Mouse (Mus musculus) hindbrain, embryonic 12.5 days (tissue): ENCODE results near the gene F2rl3. TPM values are rescaled to one million over a fixed set of nuclear protein-coding genes. Genes with fewer than 3 reads are reported as not detected.
A peak's percentile ranks its signal among the peaks of the same experiment; 100 is the strongest.

Experiments used
- ATAC-seq: fragments of 200-750 bp; cut with Nextera tagmentation; 2 replicates; pipeline ENCODE4 v1.8.0; 2017; ENCODE audit warnings: moderate TSS enrichment; ENCODE audit not compliant: low FRiP score
- H3K27ac ChIP-seq: fragments of 300-500 bp; sonication (generic); 2 replicates; pipeline ENCODE4 v1.5.1; 2016; ENCODE audit warnings: mild to moderate bottlenecking
- H3K27me3 ChIP-seq: fragments of 300-500 bp; sonication (generic); 2 replicates; pipeline ENCODE4 v1.6.1; 2016; ENCODE audit warnings: mild to moderate bottlenecking
- H3K36me3 ChIP-seq: fragments of 300-500 bp; sonication (generic); 2 replicates; pipeline ENCODE4 v1.6.1; 2016; ENCODE audit warnings: mild to moderate bottlenecking
- H3K4me1 ChIP-seq: fragments of 300-500 bp; sonication (generic); 2 replicates; pipeline ENCODE4 v1.6.1; 2016
- H3K4me2 ChIP-seq: fragments of 300-500 bp; sonication (generic); replicated peaks from 2 replicates; pipeline ENCODE4 v1.6.1; 2016; ENCODE audit warnings: mild to moderate bottlenecking
- H3K4me3 ChIP-seq: fragments of 300-500 bp; sonication (generic); 2 replicates; pipeline ENCODE4 v1.5.1; 2016; ENCODE audit warnings: mild to moderate bottlenecking
- H3K9ac ChIP-seq: fragments of 300-500 bp; sonication (generic); 2 replicates; pipeline ENCODE4 v1.6.1; 2016; ENCODE audit warnings: mild to moderate bottlenecking, moderate library complexity
- H3K9me3 ChIP-seq: fragments of 300-500 bp; sonication (generic); replicated peaks from 2 replicates; pipeline ENCODE4 v1.6.1; 2016; ENCODE audit warnings: mild to moderate bottlenecking
- WGBS: fragments of 180-500 bp; shearing (Covaris S2); methylation state at CpG from one replicate; pipeline ENCODE4 v1.1.7; 2016; 5-methylcytosine and 5-hydroxymethylcytosine counted together
- polyA plus RNA-seq: library from polyadenylated mRNA; unstranded; fragments of >200 nt; fragmentation: Nextera tagmentation; extraction: Ambion mirVana; gene quantifications from 2 replicates; pipeline ENCODE4 v1.2.1, GENCODE M21; 2016

The F2rl3 gene
- polyA plus RNA-seq: 0.77 and 1.3 TPM in 2 replicates

GRCm38 (mm10) chr8:72761322-72762051 lies at the start of gene F2rl3:
TSS of gene F2rl3 (plus strand) at chr8:72761880.
- no peak within 1 kb of the TSS for H3K27ac ChIP-seq
- ATAC-seq: no peak
- no peak within 1 kb of the TSS for H3K4me2 ChIP-seq
- H3K27me3 ChIP-seq: no peaks in the 10 kb centered on the region
- no peak within 1 kb of the TSS for H3K9ac ChIP-seq
- H3K36me3 ChIP-seq: peaks cover 28% of the 10 kb centered on the region
- H3K4me3 ChIP-seq: no peak within 1 kb of the TSS
- no peaks in the 10 kb centered on the region for H3K9me3 ChIP-seq
- WGBS: 85% methylated on average over 7 of the region's 7 CpGs
- H3K4me1 ChIP-seq: no peaks in the 10 kb centered on the region

DNA sequence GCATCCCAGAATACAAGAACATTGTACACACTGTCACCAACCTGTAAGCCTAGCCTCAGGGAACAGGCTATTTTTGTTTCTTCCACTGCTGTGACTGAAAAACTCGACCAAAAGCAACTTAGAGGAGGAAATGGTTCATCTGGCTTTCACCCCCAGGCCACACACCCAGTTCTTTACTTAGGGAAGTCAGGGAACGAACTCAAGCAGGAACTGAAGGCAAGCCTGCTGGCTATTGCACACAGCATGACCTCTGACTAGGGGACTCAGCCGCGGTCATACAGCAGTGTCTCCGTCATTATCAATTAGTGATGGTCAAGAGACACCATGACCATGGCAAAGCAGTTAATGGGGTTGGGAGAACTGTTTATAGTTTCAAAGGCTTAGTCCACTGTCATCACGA lies 49.1 kb upstream of the F2rl3 start:
- Histone ChIP-seq H3K9me3 (no peaks in the 10 kb centered on the region), H3K4me2 (no peak overlapping the region), H3K27me3 (no peaks in the 10 kb centered on the region), H3K36me3 (no peaks in the 10 kb centered on the region), H3K9ac (no peak overlapping the region), H3K4me3 (no peak overlapping the region), H3K4me1 (no peaks in the 10 kb centered on the region), H3K27ac (no peak overlapping the region)
- no peak for ATAC-seq
- WGBS: 40% methylated on average over 6 of the region's 6 CpGs

- Histone ChIP-seq H3K9ac (no peak overlapping the region), H3K4me2 (no peak overlapping the region), H3K27ac (no peak overlapping the region), H3K27me3 (no peaks in the 10 kb centered on the region), H3K4me3 (no peak overlapping the region), H3K9me3 (no peaks in the 10 kb centered on the region), H3K36me3 (no peaks in the 10 kb centered on the region), H3K4me1 (no peaks in the 10 kb centered on the region)
- ATAC-seq: no peak
- 90% methylated on average over 5 of the region's 5 CpGs for WGBS
Observed at GRCm38 (mm10) chr8:72716594-72716993, 45.1 kb upstream of the F2rl3 start.

DNA sequence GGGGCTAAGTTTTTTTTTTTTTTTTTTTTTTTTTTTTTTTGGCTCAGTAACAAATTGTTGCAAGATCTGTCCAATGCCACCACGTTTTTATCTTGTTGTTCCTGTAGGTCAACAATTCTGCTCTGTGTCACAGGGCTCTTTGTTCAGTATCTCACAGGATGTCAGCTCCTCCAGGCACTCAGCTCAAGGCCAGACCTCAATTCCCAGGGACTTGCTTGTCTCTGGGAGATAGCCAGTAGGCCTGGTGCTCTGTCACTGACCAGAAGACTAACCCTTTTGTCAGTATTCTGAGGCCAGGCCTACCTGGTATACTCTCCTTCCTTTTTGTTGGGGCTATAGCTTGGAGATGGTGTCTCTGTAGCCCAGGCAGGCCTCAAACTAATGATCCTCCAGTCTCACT lies 41.1 kb upstream of the F2rl3 start:
- Histone ChIP-seq H3K9ac (no peak overlapping the region), H3K27ac (no peak overlapping the region), H3K27me3 (no peaks in the 10 kb centered on the region), H3K4me2 (no peak overlapping the region), H3K4me3 (no peak overlapping the region), H3K4me1 (peaks cover 11% of the 10 kb centered on the region), H3K9me3 (no peaks in the 10 kb centered on the region), H3K36me3 (peaks cover 6% of the 10 kb centered on the region)
- ATAC-seq: no peak
- WGBS: 25% methylated on average over 1 of the region's 1 CpGs

GRCm38 (mm10) chr8:72722769-72723650 lies 38.7 kb upstream of the F2rl3 start, which contains the start of gene Sin3b:
TSS of gene Sin3b (plus strand) at chr8:72723285.
- ATAC-seq: peak; percentile 99
- H3K27ac ChIP-seq: no peak within 1 kb of the TSS
- 14% methylated on average over 56 of the region's 56 CpGs for WGBS
- H3K4me1 ChIP-seq: peaks cover 11% of the 10 kb centered on the region
- H3K36me3 ChIP-seq: peaks cover 30% of the 10 kb centered on the region
- peak within 1 kb of the TSS; percentile 90 for H3K4me2 ChIP-seq
- H3K27me3 ChIP-seq: no peaks in the 10 kb centered on the region
- H3K9me3 ChIP-seq: no peaks in the 10 kb centered on the region
- H3K9ac ChIP-seq: peak within 1 kb of the TSS; percentile 87
- H3K4me3 ChIP-seq: peak within 1 kb of the TSS; percentile 71

GRCm38 (mm10) chr8:72723651-72724001 lies 38.1 kb upstream of the F2rl3 start:
- ATAC-seq: peak; percentile 44
- Histone ChIP-seq H3K27me3 (no peaks in the 10 kb centered on the region), H3K9me3 (no peaks in the 10 kb centered on the region), H3K36me3 (peaks cover 37% of the 10 kb centered on the region), H3K4me2 (peak overlapping the region; percentile 90), H3K27ac (no peak overlapping the region), H3K9ac (peak overlapping the region; percentile 87), H3K4me3 (peak overlapping the region; percentile 71), H3K4me1 (peaks cover 11% of the 10 kb centered on the region)
- WGBS: under 1% methylated on average over 30 of the region's 30 CpGs

DNA sequence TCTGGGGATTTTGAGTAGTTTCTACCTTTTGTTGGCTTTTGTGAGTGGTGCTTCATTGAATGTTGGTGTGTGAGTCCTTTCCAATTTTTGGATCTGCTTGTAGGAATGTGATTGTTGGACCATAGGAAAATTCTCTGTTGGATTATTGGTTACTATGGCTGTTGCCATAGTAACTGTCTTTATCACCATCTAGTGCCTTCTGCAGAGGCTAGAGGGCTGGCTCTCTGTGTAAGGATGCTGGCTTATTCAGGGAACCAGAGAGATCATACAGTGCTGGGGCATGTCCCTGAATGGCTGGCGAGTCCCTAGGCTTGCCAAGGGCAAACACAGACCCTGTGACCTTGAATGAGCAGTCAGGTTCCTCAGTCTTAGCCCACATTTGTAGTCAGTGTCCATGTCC lies 33.0 kb upstream of the F2rl3 start:
- Histone ChIP-seq H3K4me1 (peaks cover 11% of the 10 kb centered on the region), H3K4me2 (no peak overlapping the region), H3K9ac (no peak overlapping the region), H3K4me3 (no peak overlapping the region), H3K27me3 (no peaks in the 10 kb centered on the region), H3K36me3 (peaks cover 84% of the 10 kb centered on the region), H3K9me3 (no peaks in the 10 kb centered on the region), H3K27ac (no peak overlapping the region)
- no peak for ATAC-seq
- WGBS: 91% methylated on average over 1 of the region's 1 CpGs

DNA sequence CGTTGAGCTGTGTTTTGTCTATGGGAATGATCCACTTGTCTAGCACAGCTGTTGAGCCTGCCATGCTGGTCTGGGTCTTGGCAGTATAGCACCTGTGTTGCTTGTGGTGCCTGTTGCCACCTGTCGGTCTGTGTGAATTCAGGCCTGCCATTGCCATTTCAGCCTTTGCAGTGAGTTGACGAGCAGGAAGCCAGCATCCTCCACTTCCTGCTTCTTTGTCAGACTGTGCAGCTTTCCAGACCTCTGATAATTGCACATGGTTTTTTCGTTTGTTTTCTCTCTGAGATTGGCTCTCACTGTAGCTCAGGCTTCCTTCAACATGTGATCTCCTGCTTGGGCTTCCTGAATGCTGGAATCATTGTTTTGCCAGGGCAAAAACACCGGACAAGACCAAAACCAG lies 26.7 kb upstream of the F2rl3 start:
- no peak for ATAC-seq
- Histone ChIP-seq H3K27ac (no peak overlapping the region), H3K4me1 (no peaks in the 10 kb centered on the region), H3K36me3 (peaks cover 97% of the 10 kb centered on the region), H3K9ac (no peak overlapping the region), H3K4me3 (no peak overlapping the region), H3K9me3 (no peaks in the 10 kb centered on the region), H3K4me2 (no peak overlapping the region), H3K27me3 (no peaks in the 10 kb centered on the region)
- 91% methylated on average over 5 of the region's 5 CpGs for WGBS

DNA sequence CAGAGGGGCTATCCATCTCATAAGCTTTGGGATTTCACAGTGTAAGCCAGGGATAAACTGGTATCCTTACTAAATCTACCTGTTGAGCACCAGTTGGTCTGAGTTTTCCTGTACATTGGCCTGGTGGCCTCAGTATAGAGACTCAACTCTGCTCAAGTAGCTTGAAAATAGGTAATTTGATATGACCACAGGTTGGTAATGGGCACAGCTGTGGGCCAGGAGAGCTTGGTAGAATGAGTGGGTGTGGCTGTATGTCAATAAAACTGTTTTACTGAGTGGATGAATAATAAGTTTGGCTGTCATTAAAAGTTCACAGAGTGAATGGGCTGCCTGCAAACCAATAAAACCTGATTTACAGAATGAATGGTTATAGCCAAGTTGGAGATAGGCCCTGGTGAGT lies 24.8 kb upstream of the F2rl3 start:
- H3K9me3 ChIP-seq: no peaks in the 10 kb centered on the region
- H3K27ac ChIP-seq: no peak overlapping the region
- H3K4me2 ChIP-seq: no peak overlapping the region
- no peak for ATAC-seq
- H3K36me3 ChIP-seq: peaks cover 95% of the 10 kb centered on the region
- H3K4me1 ChIP-seq: no peaks in the 10 kb centered on the region
- no peak overlapping the region for H3K4me3 ChIP-seq
- no peak overlapping the region for H3K9ac ChIP-seq
- no peaks in the 10 kb centered on the region for H3K27me3 ChIP-seq

DNA sequence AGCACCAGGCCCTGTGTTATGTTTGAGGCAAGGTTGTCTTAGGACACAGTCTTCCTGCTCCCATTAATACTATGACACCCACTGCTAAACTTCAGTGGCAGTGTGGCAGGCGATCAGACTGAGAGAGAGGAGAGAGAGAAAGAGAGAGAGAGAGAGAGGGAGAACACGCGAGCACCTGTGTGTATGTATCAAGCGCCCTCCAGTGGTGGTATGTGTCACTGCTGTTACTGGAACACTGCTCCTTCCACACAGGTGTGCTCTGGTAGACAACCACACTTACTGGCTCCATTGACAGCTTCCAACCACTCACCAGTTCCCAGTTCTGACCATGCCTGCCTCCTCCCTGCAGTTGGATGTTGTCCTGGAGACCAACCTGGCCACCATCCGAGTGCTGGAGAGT lies 15.6 kb upstream of the F2rl3 start:
- Histone ChIP-seq H3K9me3 (no peaks in the 10 kb centered on the region), H3K4me1 (no peaks in the 10 kb centered on the region), H3K9ac (no peak overlapping the region), H3K4me3 (no peak overlapping the region), H3K27ac (no peak overlapping the region), H3K36me3 (peaks cover 98% of the 10 kb centered on the region), H3K4me2 (no peak overlapping the region), H3K27me3 (no peaks in the 10 kb centered on the region)
- WGBS: 46% methylated on average over 5 of the region's 5 CpGs
- peak; percentile 9; the same call in 1 of the 2 replicates for ATAC-seq

DNA sequence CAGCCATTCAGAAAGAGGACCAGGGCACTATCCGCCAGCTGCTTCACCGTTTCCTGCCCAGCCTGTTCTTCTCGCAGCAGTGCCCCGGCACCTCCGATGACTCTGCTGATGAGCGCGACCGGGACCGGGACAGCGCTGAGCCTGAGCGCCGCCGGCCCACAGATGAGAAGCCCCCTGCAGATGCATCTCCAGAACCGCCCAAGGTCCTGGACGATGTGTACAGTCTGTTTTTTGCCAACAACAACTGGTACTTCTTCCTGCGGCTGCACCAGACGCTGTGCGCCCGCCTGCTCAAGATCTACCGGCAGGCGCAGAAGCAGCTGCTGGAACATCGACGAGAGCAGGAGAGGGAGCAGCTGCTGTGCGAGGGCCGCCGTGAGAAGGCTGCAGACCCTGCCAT lies 11.8 kb upstream of the F2rl3 start:
- Histone ChIP-seq H3K9ac (no peak overlapping the region), H3K4me2 (no peak overlapping the region), H3K27ac (no peak overlapping the region), H3K27me3 (no peaks in the 10 kb centered on the region), H3K4me1 (no peaks in the 10 kb centered on the region), H3K4me3 (no peak overlapping the region), H3K36me3 (peaks cover 97% of the 10 kb centered on the region), H3K9me3 (no peaks in the 10 kb centered on the region)
- WGBS: 94% methylated on average over 26 of the region's 26 CpGs
- ATAC-seq: no peak

DNA sequence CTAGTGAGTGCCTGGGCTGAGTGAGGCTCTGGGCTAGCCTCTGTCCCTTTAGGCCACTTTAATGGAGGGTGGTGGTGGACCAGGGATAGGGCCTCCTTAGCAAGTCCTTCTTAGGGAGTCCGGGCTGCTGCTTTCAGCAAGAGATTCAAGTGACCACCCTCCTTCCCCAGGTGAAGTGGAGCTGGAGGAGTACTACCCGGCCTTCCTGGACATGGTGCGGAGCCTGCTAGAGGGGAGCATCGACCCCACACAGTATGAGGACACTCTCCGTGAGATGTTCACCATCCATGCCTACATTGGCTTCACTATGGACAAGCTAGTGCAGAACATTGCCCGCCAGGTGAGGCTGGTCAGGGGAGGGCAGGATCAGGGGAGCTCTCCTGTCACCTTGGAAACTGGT lies 11.4 kb upstream of the F2rl3 start:
- H3K4me2 ChIP-seq: no peak overlapping the region
- ATAC-seq: no peak
- 90% methylated on average over 6 of the region's 6 CpGs for WGBS
- no peaks in the 10 kb centered on the region for H3K27me3 ChIP-seq
- H3K4me1 ChIP-seq: no peaks in the 10 kb centered on the region
- no peak overlapping the region for H3K9ac ChIP-seq
- no peak overlapping the region for H3K4me3 ChIP-seq
- H3K27ac ChIP-seq: no peak overlapping the region
- peaks cover 95% of the 10 kb centered on the region for H3K36me3 ChIP-seq
- H3K9me3 ChIP-seq: no peaks in the 10 kb centered on the region
